Mouse (Mus musculus): ENCODE results near the gene Tiam2.

Gene Tiam2

GRCm38 (mm10) chr17:3498580-3498979 lies 172.2 kb downstream of the Tiam2 start:
- no peak for DNase-seq (ENCODE audit: low read depth, low spot score)

- no peak for DNase-seq (ENCODE audit: low read depth, low spot score)
Observed at GRCm38 (mm10) chr17:3499468-3499867, 173.1 kb downstream of the Tiam2 start.

DNA sequence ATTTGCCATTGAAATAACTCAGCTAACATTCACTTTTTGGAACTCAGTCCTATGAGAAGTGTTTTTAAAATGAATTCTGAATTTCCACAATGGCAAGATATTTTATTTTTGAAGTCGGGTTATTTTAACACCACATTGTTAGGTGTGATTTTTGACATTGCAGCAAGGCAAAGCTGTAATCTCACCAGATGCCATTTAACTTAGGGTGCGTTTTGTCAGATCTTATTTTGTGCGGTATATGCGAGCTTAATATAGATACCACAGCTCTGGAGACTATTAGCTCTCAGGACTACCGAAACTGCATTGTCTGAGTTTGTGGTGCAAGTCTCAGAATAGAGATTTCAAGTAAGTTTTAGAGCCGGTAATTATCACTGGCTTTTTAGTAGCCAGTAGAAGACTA lies 173.7 kb downstream of the Tiam2 start:
- DNase-seq (ENCODE audit: low read depth, low spot score), result no peak

DNA sequence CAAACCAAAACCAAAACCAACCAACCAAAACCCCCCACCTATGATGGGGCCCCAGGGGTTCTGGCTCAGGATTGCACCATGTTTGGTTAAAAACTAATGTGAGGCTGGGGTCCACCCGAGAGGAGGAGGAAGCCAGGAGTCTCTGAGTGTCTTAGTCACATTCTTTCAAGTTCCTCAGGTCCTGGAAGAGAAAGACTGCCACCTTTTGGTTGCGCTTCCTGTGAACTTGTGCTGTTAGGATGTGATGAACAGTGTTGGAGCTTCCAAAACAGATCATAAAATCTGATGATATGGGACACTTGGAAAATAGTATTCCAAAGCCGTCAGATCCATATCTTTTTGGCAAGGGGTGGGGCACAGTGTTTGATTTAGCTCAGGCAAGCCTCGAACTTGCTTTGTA lies 174.6 kb downstream of the Tiam2 start:
- DNase-seq (ENCODE audit: low read depth, low spot score), result no peak

DNA sequence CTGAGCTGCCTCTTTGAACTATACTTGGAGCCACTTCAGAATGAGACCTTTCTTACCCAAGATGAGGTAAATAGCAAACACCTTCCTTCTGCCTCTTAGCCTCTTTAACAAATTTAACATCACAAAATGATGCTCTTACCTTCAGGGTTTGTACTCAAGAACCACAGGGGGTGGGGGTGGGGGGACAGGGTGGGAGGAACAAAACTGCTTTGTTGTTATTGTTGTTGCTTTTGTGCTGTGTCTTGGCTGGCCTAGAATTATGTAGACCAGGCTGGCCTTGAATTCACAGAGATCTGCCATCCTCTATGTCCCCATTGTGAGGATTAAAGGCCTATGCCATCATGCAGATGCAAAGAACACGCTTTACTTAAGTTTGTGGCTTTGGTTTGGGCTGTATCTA lies 179.3 kb downstream of the Tiam2 start:
- no peak for DNase-seq (ENCODE audit: low read depth, low spot score)

DNA sequence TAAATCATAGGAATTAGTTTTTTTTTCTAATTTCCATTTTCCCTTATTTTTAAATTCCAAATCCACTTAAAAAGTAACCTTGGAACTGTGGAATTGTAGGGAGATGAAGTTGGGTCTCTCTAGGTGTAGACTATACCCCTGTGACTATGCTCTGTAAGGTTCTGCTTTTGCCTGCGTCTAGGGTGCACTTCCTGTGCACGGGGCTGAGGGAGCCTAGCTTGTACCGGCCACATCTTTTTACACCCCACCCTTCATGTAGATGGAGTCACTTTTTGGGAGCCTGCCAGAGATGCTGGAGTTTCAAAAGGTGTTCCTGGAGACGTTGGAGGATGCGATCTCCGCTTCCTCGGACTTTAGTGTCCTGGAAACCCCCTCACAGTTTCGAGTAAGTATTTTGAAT lies 180.1 kb downstream of the Tiam2 start:
- no peak for DNase-seq (ENCODE audit: low read depth, low spot score)

GRCm38 (mm10) chr17:3509841-3510240 lies 183.5 kb downstream of the Tiam2 start:
- peak; percentile 3 for DNase-seq (ENCODE audit: low read depth, low spot score)

- no peak for DNase-seq (ENCODE audit: low read depth, low spot score)
Observed at GRCm38 (mm10) chr17:3514316-3514715, 187.9 kb downstream of the Tiam2 start.

- DNase-seq (ENCODE audit: low read depth, low spot score), result no peak
Observed at GRCm38 (mm10) chr17:3515851-3516250, 189.5 kb downstream of the Tiam2 start.

GRCm38 (mm10) chr17:3516406-3516805 lies 190.0 kb downstream of the Tiam2 start:
- no peak for DNase-seq (ENCODE audit: low read depth, low spot score)

GRCm38 (mm10) chr17:3520344-3520743 lies 194.0 kb downstream of the Tiam2 start:
- no peak for DNase-seq (ENCODE audit: low read depth, low spot score)

- no peak for DNase-seq (ENCODE audit: low read depth, low spot score)
Observed at GRCm38 (mm10) chr17:3527841-3528471, 201.6 kb downstream of the Tiam2 start.

- DNase-seq (ENCODE audit: low read depth, low spot score), result no peak
Observed at GRCm38 (mm10) chr17:3529523-3529922, 203.2 kb downstream of the Tiam2 start.

DNA sequence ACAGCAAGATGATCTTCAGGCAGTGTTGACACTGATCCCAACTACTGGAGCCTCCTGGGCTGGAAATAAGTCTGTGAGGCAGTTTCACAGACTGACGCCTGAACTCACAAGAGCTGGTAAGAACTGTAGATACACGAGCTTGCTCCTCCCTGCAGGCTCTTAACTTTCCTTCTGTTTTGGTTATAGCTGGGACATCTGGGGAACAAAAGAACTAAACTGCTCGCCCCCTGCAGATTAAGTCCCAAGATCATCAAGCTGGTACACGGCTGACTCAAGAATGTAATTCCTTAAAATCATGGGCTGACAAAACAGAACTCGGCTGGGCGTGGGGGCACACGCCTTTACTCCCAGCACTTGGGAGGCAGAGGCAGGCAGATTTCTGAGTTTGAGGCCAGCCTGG lies 204.2 kb downstream of the Tiam2 start:
- no peak for DNase-seq (ENCODE audit: low read depth, low spot score)

DNA sequence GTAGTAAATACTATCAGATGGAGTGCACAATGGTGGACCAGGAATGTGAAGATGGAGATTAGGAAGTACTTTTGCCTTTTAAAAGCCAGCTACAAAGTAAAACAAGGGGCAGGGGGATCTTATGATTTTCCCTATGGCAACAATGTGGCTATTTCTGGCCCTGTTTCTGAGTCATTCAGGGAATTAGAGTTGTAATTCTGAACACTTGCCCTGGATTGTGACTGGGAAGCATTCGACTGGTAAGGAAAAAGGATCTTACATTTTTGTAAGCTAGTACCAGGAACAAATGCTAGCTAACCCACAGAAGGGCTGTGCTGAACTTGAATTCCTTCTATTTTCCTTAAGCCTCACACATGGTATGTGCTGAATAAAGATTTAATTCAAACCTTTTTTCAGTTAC lies 205.3 kb downstream of the Tiam2 start:
- DNase-seq (ENCODE audit: low read depth, low spot score), result no peak

DNA sequence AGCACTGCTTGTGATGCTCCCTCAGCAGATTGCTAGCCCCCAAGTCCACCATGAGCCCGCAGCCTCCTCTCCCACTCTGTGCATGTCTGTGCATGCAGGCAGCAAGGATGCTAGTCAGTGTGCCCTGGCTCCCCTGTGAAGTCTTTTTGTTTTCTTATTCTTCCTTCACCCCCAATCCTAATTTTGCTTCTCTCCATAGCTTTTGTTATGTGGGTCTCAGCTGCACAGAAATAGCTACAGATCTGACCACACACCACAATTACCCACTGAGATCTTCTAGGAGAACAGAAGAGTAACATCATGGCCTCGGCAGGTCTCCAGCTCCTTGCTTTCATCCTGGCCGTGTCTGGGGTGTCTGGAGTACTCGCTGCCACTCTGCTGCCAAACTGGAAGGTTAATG lies 205.9 kb downstream of the Tiam2 start, which contains the start of gene Cldn20:
TSS of gene Cldn20 (plus strand) at position 301 of the 400 bp plus-strand sequence.
- DNase-seq (ENCODE audit: low read depth, low spot score), result no peak

- no peak for DNase-seq (ENCODE audit: low read depth, low spot score)
Observed at GRCm38 (mm10) chr17:3533425-3533824, 207.1 kb downstream of the Tiam2 start.

DNA sequence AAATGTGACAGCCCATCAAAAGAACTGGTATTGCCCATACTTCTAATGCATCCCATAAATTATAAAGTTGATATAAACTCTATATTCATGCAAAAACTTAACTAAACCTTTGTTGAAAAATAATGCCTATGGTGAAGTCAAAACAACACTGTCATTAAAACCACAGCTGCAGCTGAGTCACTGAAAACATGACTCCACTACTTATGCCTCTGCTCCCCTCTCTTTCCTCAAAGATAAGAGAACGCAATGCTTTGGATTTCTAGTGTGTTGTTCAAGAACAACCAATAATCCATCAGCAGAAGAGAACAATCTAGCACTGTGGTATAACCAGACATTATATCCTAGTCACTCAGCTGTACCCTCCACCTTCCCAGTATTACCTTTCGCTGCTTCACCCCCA lies 213.9 kb downstream of the Tiam2 start:
- no peak for DNase-seq (ENCODE audit: low read depth, low spot score)

DNA sequence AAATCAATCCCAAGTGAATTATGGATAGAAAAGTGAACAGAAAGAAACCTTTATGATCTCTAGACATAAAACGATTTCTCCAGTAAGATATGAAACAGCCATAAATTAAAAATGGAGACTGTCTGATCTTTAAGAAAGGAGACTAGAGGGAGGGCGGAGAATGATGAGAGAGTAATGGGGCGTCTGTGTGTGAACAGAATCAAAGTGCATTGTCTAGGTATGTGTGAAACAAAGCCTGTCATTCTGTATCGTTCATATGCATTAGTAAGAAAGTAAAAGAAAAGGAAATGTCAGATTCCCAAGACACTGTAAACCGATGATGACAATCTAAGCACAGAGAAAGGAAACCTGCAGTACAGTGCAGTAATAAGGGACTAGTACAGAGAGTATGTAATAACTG lies 214.7 kb downstream of the Tiam2 start:
- no peak for DNase-seq (ENCODE audit: low read depth, low spot score)

DNA sequence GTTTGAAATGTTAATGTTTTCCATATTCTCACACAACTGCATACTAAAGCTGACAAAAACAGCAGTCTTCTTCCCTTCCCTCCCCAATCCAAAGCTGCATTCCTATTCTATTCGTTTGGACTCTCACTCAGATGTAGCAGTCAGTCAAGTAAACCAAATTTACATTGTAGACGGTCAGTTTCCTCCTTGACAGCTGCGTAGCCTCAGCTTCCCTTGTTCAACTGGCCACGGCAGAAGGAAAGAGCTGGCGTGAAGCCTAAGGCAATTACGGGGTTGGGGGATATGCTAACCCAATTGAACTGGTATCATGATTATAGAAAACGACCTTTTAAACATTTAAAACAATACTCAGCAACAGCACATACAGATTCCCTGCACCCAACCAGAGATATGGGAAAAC lies 221.4 kb downstream of the Tiam2 start:
- no peak for DNase-seq (ENCODE audit: low read depth, low spot score)

- no peak for DNase-seq (ENCODE audit: low read depth, low spot score)
Observed at GRCm38 (mm10) chr17:3556251-3556650, 229.9 kb downstream of the Tiam2 start.

GRCm38 (mm10) chr17:3557331-3558311 lies 231.2 kb downstream of the Tiam2 start, which contains the start of gene Tfb1m:
TSS of gene Tfb1m (minus strand) at chr17:3557781.
- peak; percentile 99 for DNase-seq (ENCODE audit: low read depth, low spot score)

GRCm38 (mm10) chr17:3558356-3558870 lies 232.0 kb downstream of the Tiam2 start:
- no peak for DNase-seq (ENCODE audit: low read depth, low spot score)

Data from retina, adult 2 months (tissue).